Mouse (Mus musculus): ENCODE measurements at regions not wholly inside any gene's neighbourhood (a gene's known extent, or its start where the extent isn't known, plus 50 kb on each side); places are given as distances from the start of the nearest gene placed in this dataset.
"Not testable (repeated sequence)": the region's sequence is repeated elsewhere in the genome, so short reads cannot be mapped to it uniquely, and the experiment has no call there.

DNA sequence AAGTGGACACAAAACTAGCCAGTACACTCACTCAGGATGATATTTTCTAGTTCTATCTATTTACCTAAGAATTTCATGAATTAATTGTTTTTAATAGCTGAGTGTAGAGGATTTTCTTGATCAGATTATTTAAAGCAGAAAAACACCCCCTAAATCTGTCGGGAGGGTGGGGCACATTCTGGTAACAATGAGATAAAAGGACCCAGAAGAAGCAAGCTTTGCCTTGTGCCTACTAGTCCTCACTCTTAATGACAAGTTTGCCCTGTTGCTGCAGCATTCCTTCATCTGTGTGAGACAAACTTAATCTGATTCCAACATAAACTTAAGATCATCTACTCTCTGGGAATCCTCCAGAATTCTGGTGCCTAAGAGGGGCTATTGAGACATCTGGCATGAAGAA lies 288.1 kb downstream of the Pcsk1 start:
- no peak overlapping the region for H3K9ac ChIP-seq (ENCODE audit: low read length)
- no peaks in the 10 kb centered on the region for H3K9me3 ChIP-seq (ENCODE audit: control insufficient read depth, low read length)
- H3K4me2 ChIP-seq (ENCODE audit: low read length): no peak overlapping the region
- no peaks in the 10 kb centered on the region for H3K36me3 ChIP-seq (ENCODE audit: control insufficient read depth, insufficient read depth, low read length)
- no peak overlapping the region for H3K27ac ChIP-seq (replicated peaks in 1 of 2; ENCODE audit: control insufficient read depth in 1 of 2, insufficient read depth in 1 of 2, low read depth in 2 of 2, low read length in 2 of 2)
- no peaks in the 10 kb centered on the region for H3K4me1 ChIP-seq (ENCODE audit: control insufficient read depth in 2 of 2, insufficient read depth in 2 of 2, low read length in 2 of 2)
- H3K4me3 ChIP-seq (ENCODE audit: control insufficient read depth in 1 of 2, insufficient read depth in 1 of 2, low read depth in 1 of 2, low read length in 2 of 2): no peak overlapping the region
- no peaks in the 10 kb centered on the region for H3K27me3 ChIP-seq (ENCODE audit: control insufficient read depth, insufficient read depth, low read length)
- WGBS: 71% methylated on average over 1 of the region's 1 CpGs
- ATAC-seq (ENCODE audit: insufficient number of reproducible peaks, insufficient read depth, low FRiP score, low read depth): no peak

GRCm38 (mm10) chr13:75384631-75385340 lies 295.2 kb downstream of the Pcsk1 start:
- no peak for ATAC-seq (ENCODE audit: insufficient number of reproducible peaks, insufficient read depth, low FRiP score, low read depth)
- Histone ChIP-seq H3K9me3 (ENCODE audit: control insufficient read depth, low read length) (no peaks in the 10 kb centered on the region), H3K36me3 (ENCODE audit: control insufficient read depth, insufficient read depth, low read length) (no peaks in the 10 kb centered on the region), H3K9ac (ENCODE audit: low read length) (no peak overlapping the region), H3K4me1 (ENCODE audit: control insufficient read depth in 2 of 2, insufficient read depth in 2 of 2, low read length in 2 of 2) (no peaks in the 10 kb centered on the region), H3K4me2 (ENCODE audit: low read length) (no peak overlapping the region), H3K4me3 (ENCODE audit: control insufficient read depth in 1 of 2, insufficient read depth in 1 of 2, low read depth in 1 of 2, low read length in 2 of 2) (no peak overlapping the region), H3K27ac (replicated peaks in 1 of 2; ENCODE audit: control insufficient read depth in 1 of 2, insufficient read depth in 1 of 2, low read depth in 2 of 2, low read length in 2 of 2) (no peak overlapping the region), H3K27me3 (ENCODE audit: control insufficient read depth, insufficient read depth, low read length) (no peaks in the 10 kb centered on the region)
- WGBS: 58% methylated on average over 4 of the region's 4 CpGs

GRCm38 (mm10) chr13:75389211-75389610 lies 299.6 kb downstream of the Pcsk1 start:
- Histone ChIP-seq H3K4me2 (ENCODE audit: low read length) (no peak overlapping the region), H3K27me3 (ENCODE audit: control insufficient read depth, insufficient read depth, low read length) (no peaks in the 10 kb centered on the region), H3K4me1 (ENCODE audit: control insufficient read depth in 2 of 2, insufficient read depth in 2 of 2, low read length in 2 of 2) (no peaks in the 10 kb centered on the region), H3K4me3 (ENCODE audit: control insufficient read depth in 1 of 2, insufficient read depth in 1 of 2, low read depth in 1 of 2, low read length in 2 of 2) (no peak overlapping the region), H3K9me3 (ENCODE audit: control insufficient read depth, low read length) (no peaks in the 10 kb centered on the region), H3K9ac (ENCODE audit: low read length) (no peak overlapping the region), H3K36me3 (ENCODE audit: control insufficient read depth, insufficient read depth, low read length) (no peaks in the 10 kb centered on the region), H3K27ac (replicated peaks in 1 of 2; ENCODE audit: control insufficient read depth in 1 of 2, insufficient read depth in 1 of 2, low read depth in 2 of 2, low read length in 2 of 2) (no peak overlapping the region)
- WGBS: 71% methylated on average over 1 of the region's 1 CpGs
- no peak for ATAC-seq (ENCODE audit: insufficient number of reproducible peaks, insufficient read depth, low FRiP score, low read depth)

DNA sequence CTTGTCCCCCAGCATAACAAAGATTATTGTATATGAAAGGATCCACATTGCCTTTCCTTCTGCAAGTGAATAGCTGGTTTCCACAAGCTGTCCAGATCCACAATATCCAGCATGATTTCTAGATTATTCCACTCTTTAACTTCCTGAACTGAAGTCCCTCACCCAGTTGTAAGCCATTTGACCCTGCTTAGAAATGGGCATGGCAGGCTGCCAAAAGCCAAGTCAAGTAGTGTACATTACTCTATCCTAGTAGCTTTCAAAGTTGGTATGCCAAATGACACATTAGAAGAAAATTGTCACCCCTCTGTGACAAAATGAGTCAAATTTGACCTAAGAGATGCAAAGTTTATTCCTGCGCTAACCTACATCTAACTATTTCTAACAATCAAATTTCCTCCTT lies 300.6 kb downstream of the Pcsk1 start:
- no peaks in the 10 kb centered on the region for H3K36me3 ChIP-seq (ENCODE audit: control insufficient read depth, insufficient read depth, low read length)
- no peak overlapping the region for H3K9ac ChIP-seq (ENCODE audit: low read length)
- no peak overlapping the region for H3K4me2 ChIP-seq (ENCODE audit: low read length)
- H3K4me3 ChIP-seq (ENCODE audit: control insufficient read depth in 1 of 2, insufficient read depth in 1 of 2, low read depth in 1 of 2, low read length in 2 of 2): no peak overlapping the region
- H3K4me1 ChIP-seq (ENCODE audit: control insufficient read depth in 2 of 2, insufficient read depth in 2 of 2, low read length in 2 of 2): no peaks in the 10 kb centered on the region
- no peaks in the 10 kb centered on the region for H3K9me3 ChIP-seq (ENCODE audit: control insufficient read depth, low read length)
- ATAC-seq (ENCODE audit: insufficient number of reproducible peaks, insufficient read depth, low FRiP score, low read depth): no peak
- H3K27ac ChIP-seq (replicated peaks in 1 of 2; ENCODE audit: control insufficient read depth in 1 of 2, insufficient read depth in 1 of 2, low read depth in 2 of 2, low read length in 2 of 2): no peak overlapping the region
- no peaks in the 10 kb centered on the region for H3K27me3 ChIP-seq (ENCODE audit: control insufficient read depth, insufficient read depth, low read length)
- 83% methylated on average over 1 of the region's 1 CpGs for WGBS

- not testable (repeated sequence) for H3K4me1 ChIP-seq (ENCODE audit: control insufficient read depth in 2 of 2, insufficient read depth in 2 of 2, low read length in 2 of 2); H3K9me3 ChIP-seq (ENCODE audit: control insufficient read depth, low read length); H3K27me3 ChIP-seq (ENCODE audit: control insufficient read depth, insufficient read depth, low read length); H3K4me2 ChIP-seq (ENCODE audit: low read length); H3K27ac ChIP-seq (replicated peaks in 1 of 2; ENCODE audit: control insufficient read depth in 1 of 2, insufficient read depth in 1 of 2, low read depth in 2 of 2, low read length in 2 of 2); H3K9ac ChIP-seq (ENCODE audit: low read length); H3K4me3 ChIP-seq (ENCODE audit: control insufficient read depth in 1 of 2, insufficient read depth in 1 of 2, low read depth in 1 of 2, low read length in 2 of 2); H3K36me3 ChIP-seq (ENCODE audit: control insufficient read depth, insufficient read depth, low read length); ATAC-seq (ENCODE audit: insufficient number of reproducible peaks, insufficient read depth, low FRiP score, low read depth)
- 83% methylated on average over 3 of the region's 3 CpGs for WGBS
These were observed 306.7 kb upstream of the Ell2 start for GRCm38 (mm10) chr13:75399846-75400245.

DNA sequence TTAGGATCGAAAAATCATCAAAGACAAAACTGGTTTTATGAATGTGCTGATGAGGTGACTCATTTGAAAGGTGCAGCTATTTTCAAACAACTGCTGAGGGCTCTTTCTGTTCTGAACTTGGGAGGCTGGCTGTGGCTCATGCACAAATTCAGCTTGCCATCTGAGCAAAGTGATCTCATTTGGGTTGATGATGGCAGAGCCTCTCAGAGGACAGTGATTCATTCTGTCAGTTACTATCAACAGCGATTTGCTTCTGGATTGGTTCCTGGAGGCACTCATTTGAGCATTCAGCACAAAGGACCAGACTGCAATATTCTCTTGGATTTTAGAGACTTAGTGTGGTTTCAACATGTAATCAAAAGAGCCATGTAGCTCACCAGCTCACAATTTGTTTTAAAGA lies 285.8 kb upstream of the Ell2 start:
- Histone ChIP-seq H3K27ac (replicated peaks in 1 of 2; ENCODE audit: control insufficient read depth in 1 of 2, insufficient read depth in 1 of 2, low read depth in 2 of 2, low read length in 2 of 2) (no peak overlapping the region), H3K9ac (ENCODE audit: low read length) (no peak overlapping the region), H3K4me2 (ENCODE audit: low read length) (no peak overlapping the region), H3K4me3 (ENCODE audit: control insufficient read depth in 1 of 2, insufficient read depth in 1 of 2, low read depth in 1 of 2, low read length in 2 of 2) (no peak overlapping the region), H3K27me3 (ENCODE audit: control insufficient read depth, insufficient read depth, low read length) (no peaks in the 10 kb centered on the region), H3K9me3 (ENCODE audit: control insufficient read depth, low read length) (no peaks in the 10 kb centered on the region), H3K36me3 (ENCODE audit: control insufficient read depth, insufficient read depth, low read length) (no peaks in the 10 kb centered on the region), H3K4me1 (ENCODE audit: control insufficient read depth in 2 of 2, insufficient read depth in 2 of 2, low read length in 2 of 2) (no peaks in the 10 kb centered on the region)
- 58% methylated on average over 2 of the region's 2 CpGs for WGBS
- ATAC-seq (ENCODE audit: insufficient number of reproducible peaks, insufficient read depth, low FRiP score, low read depth): no peak

DNA sequence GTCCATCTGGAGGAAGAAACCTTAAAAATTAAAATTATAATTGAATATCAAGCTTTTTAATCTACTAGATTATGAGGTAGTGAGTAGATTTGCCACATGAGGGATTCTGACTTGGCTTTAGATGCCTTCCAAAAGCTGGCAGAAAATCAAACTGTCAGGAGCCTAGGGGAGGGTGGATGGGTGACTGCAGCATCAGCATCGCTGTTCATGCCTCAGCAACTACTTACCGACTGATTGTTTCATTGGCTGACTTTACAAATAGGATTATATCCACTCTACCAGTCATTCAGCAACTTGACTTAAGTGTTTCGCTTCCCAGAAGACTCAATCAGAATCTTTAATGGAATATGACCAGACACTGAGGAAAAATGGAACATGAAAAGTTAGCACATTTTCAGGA lies 279.6 kb upstream of the Ell2 start:
- Histone ChIP-seq H3K4me1 (ENCODE audit: control insufficient read depth in 2 of 2, insufficient read depth in 2 of 2, low read length in 2 of 2) (no peaks in the 10 kb centered on the region), H3K36me3 (ENCODE audit: control insufficient read depth, insufficient read depth, low read length) (no peaks in the 10 kb centered on the region), H3K9ac (ENCODE audit: low read length) (no peak overlapping the region), H3K9me3 (ENCODE audit: control insufficient read depth, low read length) (no peaks in the 10 kb centered on the region), H3K4me3 (ENCODE audit: control insufficient read depth in 1 of 2, insufficient read depth in 1 of 2, low read depth in 1 of 2, low read length in 2 of 2) (no peak overlapping the region), H3K4me2 (ENCODE audit: low read length) (no peak overlapping the region), H3K27me3 (ENCODE audit: control insufficient read depth, insufficient read depth, low read length) (no peaks in the 10 kb centered on the region), H3K27ac (replicated peaks in 1 of 2; ENCODE audit: control insufficient read depth in 1 of 2, insufficient read depth in 1 of 2, low read depth in 2 of 2, low read length in 2 of 2) (no peak overlapping the region)
- ATAC-seq (ENCODE audit: insufficient number of reproducible peaks, insufficient read depth, low FRiP score, low read depth): no peak
- WGBS: 77% methylated on average over 3 of the region's 3 CpGs

DNA sequence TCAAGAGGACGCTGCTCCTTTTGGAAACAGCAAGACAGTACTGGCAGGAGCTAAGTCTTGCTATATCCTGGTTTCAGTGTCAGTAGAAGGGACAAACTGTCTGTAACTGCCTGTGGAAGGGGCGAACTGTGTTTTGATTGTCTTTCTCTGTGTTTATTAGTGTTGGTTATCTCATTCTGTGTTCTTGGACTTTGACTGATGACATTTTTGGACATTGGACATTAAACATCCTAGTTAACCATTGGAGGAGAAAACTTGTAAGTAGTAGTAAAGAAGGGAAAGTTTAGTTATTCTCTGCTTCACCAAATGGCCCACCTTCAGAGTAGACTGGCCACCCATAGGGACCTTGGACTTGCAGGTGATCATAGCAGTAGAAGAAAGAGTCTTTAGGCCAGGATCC lies 267.4 kb upstream of the Ell2 start:
- no peak overlapping the region for H3K9ac ChIP-seq (ENCODE audit: low read length)
- ATAC-seq (ENCODE audit: insufficient number of reproducible peaks, insufficient read depth, low FRiP score, low read depth): no peak
- no peaks in the 10 kb centered on the region for H3K4me1 ChIP-seq (ENCODE audit: control insufficient read depth in 2 of 2, insufficient read depth in 2 of 2, low read length in 2 of 2)
- H3K27ac ChIP-seq (replicated peaks in 1 of 2; ENCODE audit: control insufficient read depth in 1 of 2, insufficient read depth in 1 of 2, low read depth in 2 of 2, low read length in 2 of 2): no peak overlapping the region
- H3K4me3 ChIP-seq (ENCODE audit: control insufficient read depth in 1 of 2, insufficient read depth in 1 of 2, low read depth in 1 of 2, low read length in 2 of 2): no peak overlapping the region
- H3K4me2 ChIP-seq (ENCODE audit: low read length): no peak overlapping the region
- H3K27me3 ChIP-seq (ENCODE audit: control insufficient read depth, insufficient read depth, low read length): no peaks in the 10 kb centered on the region
- no peaks in the 10 kb centered on the region for H3K36me3 ChIP-seq (ENCODE audit: control insufficient read depth, insufficient read depth, low read length)
- H3K9me3 ChIP-seq (ENCODE audit: control insufficient read depth, low read length): no peaks in the 10 kb centered on the region
- 66% methylated on average over 2 of the region's 2 CpGs for WGBS
